Mouse (Mus musculus): ENCODE results near the gene Ypel5. TPM values are rescaled to one million over a fixed set of nuclear protein-coding genes. Genes with fewer than 3 reads are reported as not detected.

Gene Ypel5
- polyA plus RNA-seq, 1 experiment from 2014 or later = 53.9 TPM

- no peak for DNase-seq (ENCODE audit: low spot score)
- Histone ChIP-seq H3K36me3 (ENCODE audit: control insufficient read depth, insufficient read depth, low read length) (no peaks in the 10 kb centered on the region), H3K9me3 (ENCODE audit: control insufficient read depth, low read length) (no peaks in the 10 kb centered on the region), H3K27ac (replicated peaks; ENCODE audit: low read depth, low read length) (no peak overlapping the region), H3K9ac (ENCODE audit: low read depth, low read length) (no peak overlapping the region), H3K4me1 (ENCODE audit: control insufficient read depth, insufficient read depth, low read length) (no peaks in the 10 kb centered on the region), H3K4me3 (ENCODE audit: low read depth, low read length) (no peak overlapping the region), H3K27me3 (replicated peaks; ENCODE audit: control insufficient read depth, insufficient read depth, low read length) (no peaks in the 10 kb centered on the region), H3K4me2 (ENCODE audit: low read depth, low read length) (no peak overlapping the region)
- 73% methylated on average over 10 of the region's 10 CpGs for WGBS
- ATAC-seq (ENCODE audit: low read depth) = no peak
Observed at GRCm38 (mm10) chr17:72863226-72863625, 27.0 kb downstream of the Ypel5 start.

GRCm38 (mm10) chr17:72866624-72867245 is 30.5 kb downstream of the Ypel5 start:
- no peaks in the 10 kb centered on the region for H3K4me1 ChIP-seq (ENCODE audit: control insufficient read depth, insufficient read depth, low read length)

GRCm38 (mm10) chr17:72868181-72868580 is 31.9 kb downstream of the Ypel5 start:
- ATAC-seq (ENCODE audit: low read depth) (no peak), DNase-seq (ENCODE audit: low spot score) (no peak)
- Histone ChIP-seq H3K27me3 (replicated peaks; ENCODE audit: control insufficient read depth, insufficient read depth, low read length) (no peaks in the 10 kb centered on the region), H3K4me1 (ENCODE audit: control insufficient read depth, insufficient read depth, low read length) (no peaks in the 10 kb centered on the region), H3K4me3 (ENCODE audit: low read depth, low read length) (no peak overlapping the region), H3K9ac (ENCODE audit: low read depth, low read length) (no peak overlapping the region), H3K4me2 (ENCODE audit: low read depth, low read length) (no peak overlapping the region), H3K9me3 (ENCODE audit: control insufficient read depth, low read length) (no peaks in the 10 kb centered on the region), H3K27ac (replicated peaks; ENCODE audit: low read depth, low read length) (no peak overlapping the region), H3K36me3 (ENCODE audit: control insufficient read depth, insufficient read depth, low read length) (no peaks in the 10 kb centered on the region)
- WGBS = 83% methylated on average over 2 of the region's 2 CpGs

More at GRCm38 (mm10) chr17:72866624-72867245, 30.5 kb downstream of the Ypel5 start:
- Histone ChIP-seq H3K27me3 (replicated peaks; ENCODE audit: control insufficient read depth, insufficient read depth, low read length) (no peaks in the 10 kb centered on the region), H3K27ac (replicated peaks; ENCODE audit: low read depth, low read length) (no peak overlapping the region), H3K9ac (ENCODE audit: low read depth, low read length) (no peak overlapping the region), H3K36me3 (ENCODE audit: control insufficient read depth, insufficient read depth, low read length) (no peaks in the 10 kb centered on the region), H3K4me3 (ENCODE audit: low read depth, low read length) (no peak overlapping the region), H3K9me3 (ENCODE audit: control insufficient read depth, low read length) (no peaks in the 10 kb centered on the region), H3K4me2 (ENCODE audit: low read depth, low read length) (no peak overlapping the region)
- DNase-seq (ENCODE audit: low spot score) (no peak), ATAC-seq (ENCODE audit: low read depth) (no peak)
- 91% methylated on average over 3 of the region's 3 CpGs for WGBS

- no peak overlapping the region for H3K27ac ChIP-seq (replicated peaks; ENCODE audit: low read depth, low read length)
Observed at GRCm38 (mm10) chr17:72878979-72879378, 42.7 kb downstream of the Ypel5 start.

GRCm38 (mm10) chr17:72880156-72880555 is 43.9 kb downstream of the Ypel5 start:
- H3K4me3 ChIP-seq (ENCODE audit: low read depth, low read length) = no peak overlapping the region
- H3K4me2 ChIP-seq (ENCODE audit: low read depth, low read length) = no peak overlapping the region
- no peak overlapping the region for H3K27ac ChIP-seq (replicated peaks; ENCODE audit: low read depth, low read length)
- ATAC-seq (ENCODE audit: low read depth) = no peak
- no peaks in the 10 kb centered on the region for H3K4me1 ChIP-seq (ENCODE audit: control insufficient read depth, insufficient read depth, low read length)
- H3K9ac ChIP-seq (ENCODE audit: low read depth, low read length) = no peak overlapping the region
- 51% methylated on average over 3 of the region's 3 CpGs for WGBS
- H3K9me3 ChIP-seq (ENCODE audit: control insufficient read depth, low read length) = no peaks in the 10 kb centered on the region
- no peaks in the 10 kb centered on the region for H3K27me3 ChIP-seq (replicated peaks; ENCODE audit: control insufficient read depth, insufficient read depth, low read length)
- no peaks in the 10 kb centered on the region for H3K36me3 ChIP-seq (ENCODE audit: control insufficient read depth, insufficient read depth, low read length)
- no peak for DNase-seq (ENCODE audit: low spot score)

More at GRCm38 (mm10) chr17:72878979-72879378, 42.7 kb downstream of the Ypel5 start:
- Histone ChIP-seq H3K9me3 (ENCODE audit: control insufficient read depth, low read length) (no peaks in the 10 kb centered on the region), H3K4me2 (ENCODE audit: low read depth, low read length) (no peak overlapping the region), H3K27me3 (replicated peaks; ENCODE audit: control insufficient read depth, insufficient read depth, low read length) (no peaks in the 10 kb centered on the region), H3K36me3 (ENCODE audit: control insufficient read depth, insufficient read depth, low read length) (no peaks in the 10 kb centered on the region), H3K4me1 (ENCODE audit: control insufficient read depth, insufficient read depth, low read length) (no peaks in the 10 kb centered on the region), H3K9ac (ENCODE audit: low read depth, low read length) (no peak overlapping the region), H3K4me3 (ENCODE audit: low read depth, low read length) (no peak overlapping the region)
- 84% methylated on average over 9 of the region's 9 CpGs for WGBS
- ATAC-seq (ENCODE audit: low read depth) (no peak), DNase-seq (ENCODE audit: low spot score) (no peak)

GRCm38 (mm10) chr17:72881051-72881450 is 44.8 kb downstream of the Ypel5 start:
- 71% methylated on average over 3 of the region's 3 CpGs for WGBS
- no peaks in the 10 kb centered on the region for H3K4me1 ChIP-seq (ENCODE audit: control insufficient read depth, insufficient read depth, low read length)
- H3K27me3 ChIP-seq (replicated peaks; ENCODE audit: control insufficient read depth, insufficient read depth, low read length) = no peaks in the 10 kb centered on the region

GRCm38 (mm10) chr17:72881804-72882203 is 45.6 kb downstream of the Ypel5 start:
- DNase-seq (ENCODE audit: low spot score) (no peak), ATAC-seq (ENCODE audit: low read depth) (no peak)
- Histone ChIP-seq H3K27ac (replicated peaks; ENCODE audit: low read depth, low read length) (no peak overlapping the region), H3K27me3 (replicated peaks; ENCODE audit: control insufficient read depth, insufficient read depth, low read length) (no peaks in the 10 kb centered on the region), H3K4me3 (ENCODE audit: low read depth, low read length) (no peak overlapping the region), H3K4me2 (ENCODE audit: low read depth, low read length) (no peak overlapping the region), H3K9ac (ENCODE audit: low read depth, low read length) (no peak overlapping the region), H3K9me3 (ENCODE audit: control insufficient read depth, low read length) (0 out of 2 replicates have a peak, but pooled peaks cover 3% of the 10 kb centered on the region), H3K36me3 (ENCODE audit: control insufficient read depth, insufficient read depth, low read length) (no peaks in the 10 kb centered on the region), H3K4me1 (ENCODE audit: control insufficient read depth, insufficient read depth, low read length) (no peaks in the 10 kb centered on the region)
- 60% methylated on average over 1 of the region's 1 CpGs for WGBS

More at GRCm38 (mm10) chr17:72881051-72881450, 44.8 kb downstream of the Ypel5 start:
- ATAC-seq (ENCODE audit: low read depth) (no peak), DNase-seq (ENCODE audit: low spot score) (no peak)
- Histone ChIP-seq H3K4me2 (ENCODE audit: low read depth, low read length) (no peak overlapping the region), H3K36me3 (ENCODE audit: control insufficient read depth, insufficient read depth, low read length) (no peaks in the 10 kb centered on the region), H3K4me3 (ENCODE audit: low read depth, low read length) (no peak overlapping the region), H3K9ac (ENCODE audit: low read depth, low read length) (no peak overlapping the region), H3K27ac (replicated peaks; ENCODE audit: low read depth, low read length) (no peak overlapping the region), H3K9me3 (ENCODE audit: control insufficient read depth, low read length) (0 out of 2 replicates have a peak, but pooled peaks cover 3% of the 10 kb centered on the region)

GRCm38 (mm10) chr17:72889556-72890397 is 53.5 kb downstream of the Ypel5 start:
- H3K27me3 ChIP-seq (replicated peaks; ENCODE audit: control insufficient read depth, insufficient read depth, low read length) = no peaks in the 10 kb centered on the region
- peak overlapping the region; percentile 31; the same call in 1 of the 2 replicates for H3K4me2 ChIP-seq (ENCODE audit: low read depth, low read length)
- 19% methylated on average over 17 of the region's 20 CpGs for WGBS
- H3K4me1 ChIP-seq (ENCODE audit: control insufficient read depth, insufficient read depth, low read length) = no peaks in the 10 kb centered on the region; the same call in 1 of the 2 replicates
- H3K36me3 ChIP-seq (ENCODE audit: control insufficient read depth, insufficient read depth, low read length) = no peaks in the 10 kb centered on the region
- no peak overlapping the region for H3K4me3 ChIP-seq (ENCODE audit: low read depth, low read length)
- DNase-seq (ENCODE audit: low spot score) = peak; percentile 89
- no peak overlapping the region; the same call in 1 of the 2 replicates for H3K27ac ChIP-seq (replicated peaks; ENCODE audit: low read depth, low read length)
- peak; percentile 70; the same call in 1 of the 2 replicates for ATAC-seq (ENCODE audit: low read depth)
- H3K9me3 ChIP-seq (ENCODE audit: control insufficient read depth, low read length) = 0 out of 2 replicates have a peak, but pooled peaks cover 3% of the 10 kb centered on the region
- no peak overlapping the region for H3K9ac ChIP-seq (ENCODE audit: low read depth, low read length)

Data from embryonic facial prominence, embryonic 14.5 days (tissue).